Mouse (Mus musculus) small intestine, adult 2 months (tissue): ENCODE measurements around the gene Gm11444.

Source experiments
- CTCF ChIP-seq: fragments of 200-500 bp; IDR thresholded peaks from 2 replicates; pipeline ENCODE4 v1.5.1; 2012; ENCODE audit warnings: low read depth, mild to moderate bottlenecking, control low read depth, inconsistent platforms, low read length, moderate library complexity, mixed read lengths; ENCODE audit not compliant: insufficient replicate concordance, insufficient read length; ENCODE audit errors: extremely low read depth
- POLR2A ChIP-seq: fragments of 200-500 bp; IDR thresholded peaks from 2 replicates; pipeline ENCODE4 v1.6.1; 2012; ENCODE audit warnings: low read depth, mild to moderate bottlenecking, control low read depth, inconsistent platforms, low read length, moderate library complexity

- no peak for TF ChIP-seq CTCF
- no peak for TF ChIP-seq POLR2A
These were observed 37.8 kb upstream of the Gm11444 start for GRCm38 (mm10) chr11:85887801-85888450.
